Mouse (Mus musculus) G1E (cell line): Measurements from ENCODE around the gene Foxj2. TPM values are rescaled to one million over a fixed set of nuclear protein-coding genes. Genes with fewer than 3 reads are reported as not detected.

ENCODE experiments used
- ATAC-seq: 2 replicates; pipeline ENCODE4 v1.8.0; 2016; ENCODE audit warnings: mild to moderate bottlenecking; ENCODE audit not compliant: insufficient number of reproducible peaks, poor library complexity, low FRiP score, severe bottlenecking; ENCODE audit errors: extremely low read depth
- DNase-seq: peaks from one replicate; pipeline ENCODE4 v3.0.0; 2012; ENCODE audit warnings: low spot score
- H3K27me3 ChIP-seq: 2 replicates; pipeline ENCODE4 v1.6.1; 2012; ENCODE audit warnings: mild to moderate bottlenecking, low read length, inconsistent platforms; ENCODE audit not compliant: insufficient read depth
- H3K36me3 ChIP-seq: replicated peaks from 2 replicates; pipeline ENCODE3; 2012; ENCODE audit warnings: mild to moderate bottlenecking, inconsistent platforms
- H3K4me1 ChIP-seq: 2 replicates; pipeline ENCODE4 v1.6.1; 2012; ENCODE audit warnings: low read depth, low read length, inconsistent platforms, mixed read lengths; ENCODE audit not compliant: insufficient read depth
- H3K4me3 ChIP-seq: 2 replicates; pipeline ENCODE4 v1.5.1; 2012; ENCODE audit warnings: low read depth, mild to moderate bottlenecking, inconsistent platforms, low read length, moderate library complexity, mixed read lengths
- H3K9me3 ChIP-seq: replicated peaks from 2 replicates; pipeline ENCODE4 v1.6.1; 2012; ENCODE audit warnings: inconsistent platforms
- CTCF ChIP-seq: IDR thresholded peaks from 2 replicates; pipeline ENCODE4 v1.5.1; 2012; ENCODE audit warnings: low read depth, low read length, inconsistent platforms, mixed read lengths
- GATA1 ChIP-seq: IDR thresholded peaks from 2 replicates; pipeline ENCODE4 v1.6.1; 2012; ENCODE audit warnings: borderline replicate concordance, low read length, inconsistent platforms, mixed read lengths
- GATA2 ChIP-seq: IDR thresholded peaks from 2 replicates; pipeline ENCODE4 v1.6.1; 2012; ENCODE audit warnings: low read depth, low read length, inconsistent platforms, borderline replicate concordance
- POLR2AphosphoS5 ChIP-seq: IDR thresholded peaks from 2 replicates; pipeline ENCODE4 v1.6.1; 2012; ENCODE audit warnings: low read depth, low read length, inconsistent platforms; ENCODE audit not compliant: insufficient replicate concordance
- TAL1 ChIP-seq: conservative IDR thresholded peaks from 2 replicates; pipeline ENCODE4 v1.6.1; 2012; ENCODE audit warnings: low read depth, low read length, inconsistent platforms, mixed read lengths
- polyA plus RNA-seq: library from polyadenylated mRNA; stranded (reverse); fragments of >175 nt; gene quantifications from 2 replicates; pipeline ENCODE4 v1.2.3, GENCODE M21; 2012
- total RNA-seq, 2 experiments: library from RNA; stranded (forward) in 1 of 2; stranded (reverse) in 1 of 2; fragments of 200-1000 nt in 1 of 2; fragments of >200 nt in 1 of 2; fragmentation: Nextera tagmentation in 1 of 2; gene quantifications; 2 replicates each; pipeline ENCODE4 v1.2.3; 2014 to 2017

Foxj2 gene
- total and polyA plus RNA-seq, 3 experiments = 3.9 to 27.8 (median 18.6) TPM

DNA sequence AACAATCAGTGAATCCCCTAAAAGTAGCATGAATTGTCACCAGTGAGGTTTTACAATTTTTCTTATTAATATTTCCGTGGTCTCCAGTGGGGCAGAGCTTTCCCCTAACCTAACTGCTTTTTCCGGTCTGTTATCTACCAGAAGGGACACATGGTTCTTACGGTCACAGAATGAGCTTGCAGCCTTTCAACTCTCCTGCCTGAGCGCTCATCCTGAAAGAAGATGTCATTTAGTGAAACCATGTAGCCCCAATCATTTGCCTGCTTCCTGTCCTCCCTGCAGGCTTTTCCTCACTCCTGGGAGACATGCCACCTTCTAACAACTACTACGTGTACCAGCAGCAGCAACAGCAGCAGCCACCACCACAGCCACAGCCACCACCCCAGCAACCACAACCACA is 17.8 kb downstream of the Foxj2 start:
- Histone ChIP-seq H3K36me3 (peaks cover 92% of the 10 kb centered on the region), H3K9me3 (no peaks in the 10 kb centered on the region), H3K27me3 (no peaks in the 10 kb centered on the region), H3K4me3 (no peak overlapping the region), H3K4me1 (no peaks in the 10 kb centered on the region)
- ATAC-seq (no peak), DNase-seq (no peak)
- TF ChIP-seq CTCF (no peak), GATA1 (no peak), TAL1 (no peak), GATA2 (no peak), POLR2AphosphoS5 (no peak)

DNA sequence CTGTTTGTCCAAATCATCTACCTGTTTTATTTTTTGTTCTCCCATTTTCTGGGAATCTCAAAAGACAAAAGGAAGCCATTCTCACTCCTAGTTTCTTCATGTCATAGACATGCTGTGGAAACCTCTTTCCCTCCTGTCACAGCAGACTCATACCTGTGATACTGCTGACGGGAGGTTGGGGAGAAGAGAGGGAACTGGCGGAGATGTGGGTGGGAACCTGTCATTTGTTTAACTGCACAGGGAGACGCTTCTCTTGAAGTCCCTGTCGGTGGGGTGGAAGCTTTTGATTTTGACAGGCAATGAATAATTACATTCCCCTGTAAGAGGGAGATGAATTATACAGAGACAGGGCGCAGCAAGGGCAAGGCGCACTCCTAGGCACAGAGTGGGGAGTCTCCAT is 24.0 kb downstream of the Foxj2 start:
- Histone ChIP-seq H3K4me3 (no peak overlapping the region), H3K9me3 (no peaks in the 10 kb centered on the region), H3K27me3 (no peaks in the 10 kb centered on the region), H3K36me3 (peaks cover 60% of the 10 kb centered on the region), H3K4me1 (no peaks in the 10 kb centered on the region)
- TF ChIP-seq POLR2AphosphoS5 (no peak), GATA2 (no peak), CTCF (no peak)
- DNase-seq = no peak
- ATAC-seq = no peak

DNA sequence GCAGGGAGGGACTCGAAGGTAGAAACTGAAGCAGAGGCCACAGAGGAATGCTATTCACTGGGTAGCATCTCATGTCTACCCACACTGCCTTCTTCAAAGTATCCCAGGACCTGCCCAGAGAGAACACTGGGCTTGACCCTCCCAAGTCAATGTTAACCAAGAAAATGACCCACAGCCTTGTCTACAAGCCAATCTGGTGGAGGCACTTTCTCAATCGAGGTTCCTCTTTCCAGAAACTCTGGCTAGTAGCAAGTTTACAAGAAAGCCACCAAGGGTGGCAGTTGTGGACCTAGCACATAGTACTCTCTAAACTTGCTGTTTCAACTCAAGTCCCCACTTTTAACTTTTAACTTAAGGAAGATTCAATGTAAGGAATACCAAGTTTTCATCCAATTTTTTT is 33.0 kb downstream of the Foxj2 start:
- ATAC-seq (no peak), DNase-seq (no peak)
- H3K9me3 ChIP-seq = no peaks in the 10 kb centered on the region
- H3K4me1 ChIP-seq = peaks cover 24% of the 10 kb centered on the region
- H3K4me3 ChIP-seq = no peak overlapping the region
- H3K27me3 ChIP-seq = 0 out of 2 replicates have a peak, but pooled peaks cover 4% of the 10 kb centered on the region
- no peaks in the 10 kb centered on the region for H3K36me3 ChIP-seq
- TF ChIP-seq CTCF = no peak
- no peak for TF ChIP-seq TAL1
- no peak for TF ChIP-seq GATA2
- no peak for TF ChIP-seq POLR2AphosphoS5
- TF ChIP-seq GATA1 = no peak

DNA sequence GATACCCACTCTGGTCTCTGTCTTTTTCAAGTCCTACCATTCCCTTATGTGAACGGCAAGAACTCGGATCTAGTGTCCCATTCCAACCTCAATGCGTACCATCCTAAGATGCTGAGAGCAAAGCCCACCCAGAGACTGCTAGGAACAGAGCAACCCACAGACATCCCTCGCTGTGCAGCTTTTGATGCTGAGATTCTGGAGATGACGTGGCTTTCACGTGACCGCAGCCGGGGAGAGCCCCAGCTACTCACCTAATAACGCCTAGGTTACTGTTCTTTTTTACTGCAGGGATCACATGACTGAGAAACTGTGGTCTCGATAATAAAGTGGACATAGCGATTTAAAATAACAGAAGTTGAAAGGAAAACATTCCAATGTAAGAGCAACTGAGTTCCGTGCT is 34.8 kb downstream of the Foxj2 start:
- TF ChIP-seq TAL1 (no peak), GATA2 (no peak), GATA1 (no peak), POLR2AphosphoS5 (no peak), CTCF (no peak)
- DNase-seq = no peak
- no peak for ATAC-seq
- no peaks in the 10 kb centered on the region for H3K9me3 ChIP-seq
- no peak overlapping the region for H3K4me3 ChIP-seq
- peaks cover 24% of the 10 kb centered on the region for H3K4me1 ChIP-seq
- no peaks in the 10 kb centered on the region for H3K36me3 ChIP-seq
- H3K27me3 ChIP-seq = 0 out of 2 replicates have a peak, but pooled peaks cover 4% of the 10 kb centered on the region

DNA sequence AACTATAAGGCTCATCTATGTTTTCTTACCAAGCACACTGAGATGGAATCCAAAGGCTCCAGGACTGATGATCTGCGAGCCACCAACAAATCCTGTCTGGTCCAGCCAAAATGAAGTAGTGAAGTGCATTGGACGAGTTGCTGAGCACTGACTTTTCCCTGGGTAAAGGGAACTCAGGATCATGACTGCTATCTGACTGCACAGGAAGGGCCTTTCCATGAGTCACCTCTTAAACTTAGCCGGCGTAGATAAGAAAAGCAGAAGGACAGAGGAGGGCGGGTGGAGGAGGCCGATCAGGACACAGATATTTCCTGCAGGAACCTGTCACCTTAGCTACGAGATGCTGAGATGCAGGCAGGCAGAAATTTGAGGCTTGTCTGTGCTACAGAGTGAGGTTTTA is 36.2 kb downstream of the Foxj2 start, which contains the start of gene C3ar1:
Gene C3ar1 (minus strand): TSS at position 207 of the 400 bp plus-strand sequence.
- H3K27me3 ChIP-seq = no peaks in the 10 kb centered on the region
- peaks cover 4% of the 10 kb centered on the region for H3K9me3 ChIP-seq
- H3K4me1 ChIP-seq = peaks cover 24% of the 10 kb centered on the region
- no peak; the same call in 1 of the 2 replicates for TF ChIP-seq TAL1
- no peak for TF ChIP-seq GATA1
- no peak for TF ChIP-seq GATA2
- ATAC-seq = peak; percentile 98
- DNase-seq = no peak
- no peak within 1 kb of the TSS for H3K4me3 ChIP-seq
- no peaks in the 10 kb centered on the region for H3K36me3 ChIP-seq

DNA sequence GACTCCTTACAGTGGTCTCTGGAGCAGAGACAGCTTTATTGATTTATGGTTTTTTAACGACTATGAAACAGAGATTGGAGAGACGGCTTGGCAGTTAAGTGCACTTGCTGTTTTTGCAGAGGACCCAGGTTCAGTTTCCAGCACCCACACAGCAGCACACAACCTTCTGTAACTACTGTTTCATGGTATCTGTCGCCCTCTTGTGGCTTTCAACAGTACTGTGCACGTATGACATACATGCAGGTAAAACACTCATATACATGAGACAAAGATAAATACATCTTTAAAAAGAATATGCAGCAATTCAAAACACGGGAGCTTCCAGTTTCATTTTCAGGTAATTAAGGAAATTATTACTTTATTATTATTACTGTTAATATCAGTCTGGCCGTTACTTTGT is 42.7 kb downstream of the Foxj2 start:
- H3K4me3 ChIP-seq = no peak overlapping the region
- no peaks in the 10 kb centered on the region for H3K4me1 ChIP-seq
- peaks cover 18% of the 10 kb centered on the region for H3K9me3 ChIP-seq
- no peak for DNase-seq
- no peaks in the 10 kb centered on the region; the same call in 1 of the 2 replicates for H3K27me3 ChIP-seq
- no peak for ATAC-seq
- no peaks in the 10 kb centered on the region for H3K36me3 ChIP-seq
- TF ChIP-seq POLR2AphosphoS5 (no peak), CTCF (no peak), GATA1 (no peak), TAL1 (no peak), GATA2 (no peak)

DNA sequence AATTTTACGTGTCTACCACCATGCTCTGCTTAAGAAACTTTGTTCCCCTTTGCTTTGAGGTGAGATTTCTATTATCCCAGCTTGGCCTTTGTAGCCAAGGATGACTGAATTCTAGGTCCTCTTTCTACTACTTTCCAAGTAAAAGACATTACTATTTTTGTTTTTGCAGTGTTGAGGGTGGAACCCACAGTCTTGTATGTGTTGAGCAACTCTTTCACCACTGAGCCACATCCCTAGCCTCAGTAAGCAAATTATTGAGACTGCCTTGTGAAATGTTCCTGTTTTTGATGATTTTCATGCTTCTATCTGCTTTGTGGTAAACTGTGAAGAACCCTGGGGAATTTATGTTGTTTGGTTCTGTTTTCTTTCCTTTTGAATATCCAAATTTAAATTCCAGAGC is 43.2 kb downstream of the Foxj2 start:
- ATAC-seq = no peak
- DNase-seq = no peak

More for the DNA sequence above, 43.2 kb downstream of the Foxj2 start:
- H3K36me3 ChIP-seq = no peaks in the 10 kb centered on the region
- H3K9me3 ChIP-seq = peaks cover 18% of the 10 kb centered on the region
- no peaks in the 10 kb centered on the region for H3K4me1 ChIP-seq
- no peak for TF ChIP-seq CTCF
- no peak for TF ChIP-seq TAL1
- TF ChIP-seq POLR2AphosphoS5 = no peak
- no peak for TF ChIP-seq GATA1
- no peak for TF ChIP-seq GATA2
- no peaks in the 10 kb centered on the region; the same call in 1 of the 2 replicates for H3K27me3 ChIP-seq
- no peak overlapping the region for H3K4me3 ChIP-seq
